Mouse (Mus musculus) MEL (cell line): ENCODE results near the gene 1110008L16Rik. TPM values are rescaled to one million over a fixed set of nuclear protein-coding genes. Genes with fewer than 3 reads are reported as not detected.

Experiments used
- DNase-seq: peaks from one replicate; pipeline ENCODE4 v3.0.0; 2011; ENCODE audit warnings: low read depth, low spot score
- H3K27ac ChIP-seq: 2 replicates; pipeline ENCODE4 v1.5.1; 2012; ENCODE audit warnings: low read depth, mild to moderate bottlenecking, control low read depth, low read length, moderate library complexity; ENCODE audit not compliant: control insufficient read depth
- H3K27me3 ChIP-seq, 2 experiments: fragments of 150-350 bp in 1 of 2; sonication (generic) in 1 of 2; 2 replicates each; pipeline ENCODE4 v1.6.1; 2012; ENCODE audit warnings: low read length in 2 of 2, mild to moderate bottlenecking in 2 of 2, improper control_type of control experiment in 1 of 2, moderate library complexity in 1 of 2; ENCODE audit not compliant: insufficient read depth in 2 of 2, control insufficient read depth in 1 of 2
- H3K36me3 ChIP-seq, 2 experiments: 2 replicates each; pipeline ENCODE4 v1.6.1; 2012 to 2014; ENCODE audit warnings: low read length in 2 of 2, improper control_type of control experiment in 1 of 2, inconsistent platforms in 1 of 2, mild to moderate bottlenecking in 1 of 2; ENCODE audit not compliant: insufficient read depth in 2 of 2, control insufficient read depth in 1 of 2
- H3K4me1 ChIP-seq, 2 experiments: fragments of 150-350 bp in 1 of 2; sonication (generic) in 1 of 2; 2 replicates each; pipeline ENCODE4 v1.6.1; 2012; ENCODE audit warnings: low read length in 2 of 2, improper control_type of control experiment in 1 of 2, mild to moderate bottlenecking in 1 of 2; ENCODE audit not compliant: insufficient read depth in 2 of 2, control insufficient read depth in 1 of 2
- H3K4me3 ChIP-seq, 2 experiments: fragments of 150-350 bp in 1 of 2; sonication (generic) in 1 of 2; 2 replicates each; pipeline ENCODE4 v1.5.1; 2012; ENCODE audit warnings: low read depth in 2 of 2, low read length in 2 of 2, mild to moderate bottlenecking in 2 of 2, moderate library complexity in 2 of 2, control low read depth in 1 of 2, improper control_type of control experiment in 1 of 2; ENCODE audit not compliant: control insufficient read depth in 1 of 2, insufficient read depth in 1 of 2
- H3K79me2 ChIP-seq: 2 replicates; pipeline ENCODE4 v1.6.1; 2012; ENCODE audit warnings: mild to moderate bottlenecking, low read length, moderate library complexity; ENCODE audit not compliant: control insufficient read depth, poor library complexity, insufficient read depth
- H3K9ac ChIP-seq: 2 replicates; pipeline ENCODE4 v1.6.1; 2012; ENCODE audit warnings: low read depth, mild to moderate bottlenecking, control low read depth, low read length, moderate library complexity; ENCODE audit not compliant: control insufficient read depth, poor library complexity, severe bottlenecking
- H3K9me3 ChIP-seq: fragments of 150-350 bp; sonication (generic); replicated peaks from 2 replicates; pipeline ENCODE4 v1.6.1; 2012; ENCODE audit warnings: mild to moderate bottlenecking, low read length, improper control_type of control experiment, moderate library complexity; ENCODE audit not compliant: insufficient read depth
- CTCF ChIP-seq, 3 experiments: IDR thresholded peaks in 2 of 3; conservative IDR thresholded peaks in 1 of 3; 2 replicates each; pipeline ENCODE4 v1.5.1; 2011 to 2012; ENCODE audit warnings: low read length in 3 of 3, low read depth in 2 of 3, mild to moderate bottlenecking in 2 of 3, improper control_type of control experiment in 1 of 3, inconsistent platforms in 1 of 3, mixed read lengths in 1 of 3, moderate library complexity in 1 of 3; ENCODE audit not compliant: control insufficient read depth in 1 of 3, insufficient read depth in 1 of 3, poor library complexity in 1 of 3, severe bottlenecking in 1 of 3
- E2F4 ChIP-seq: IDR thresholded peaks from 2 replicates; pipeline ENCODE4 v1.6.1; 2011; ENCODE audit warnings: low read depth, low read length, improper control_type of control experiment, borderline replicate concordance
- ELF1 ChIP-seq: IDR thresholded peaks from 2 replicates; pipeline ENCODE4 v1.6.1; 2014; ENCODE audit warnings: low read depth, mild to moderate bottlenecking, inconsistent platforms, low read length, improper control_type of control experiment, moderate library complexity
- EP300 ChIP-seq, 2 experiments: IDR thresholded peaks; 2 replicates each; pipeline ENCODE4 v1.6.1; 2011; ENCODE audit warnings: improper control_type of control experiment in 2 of 2, low read length in 2 of 2, low read depth in 1 of 2, mild to moderate bottlenecking in 1 of 2
- ETS1 ChIP-seq: IDR thresholded peaks from 2 replicates; pipeline ENCODE4 v1.6.1; 2012; ENCODE audit warnings: low read depth, mild to moderate bottlenecking, inconsistent platforms, low read length, improper control_type of control experiment, moderate library complexity
- GABPA ChIP-seq: IDR thresholded peaks from 2 replicates; pipeline ENCODE4 v1.6.1; 2012; ENCODE audit warnings: low read depth, mild to moderate bottlenecking, inconsistent platforms, low read length, improper control_type of control experiment, moderate library complexity
- GATA1 ChIP-seq: IDR thresholded peaks from 2 replicates; pipeline ENCODE4 v1.6.1; 2011; ENCODE audit warnings: low read depth, low read length, improper control_type of control experiment
- MAFK ChIP-seq: IDR thresholded peaks from 2 replicates; pipeline ENCODE4 v1.6.1; 2011; ENCODE audit warnings: low read depth, mild to moderate bottlenecking, low read length, improper control_type of control experiment, borderline replicate concordance
- MAZ ChIP-seq: IDR thresholded peaks from 2 replicates; pipeline ENCODE4 v1.6.1; 2012; ENCODE audit warnings: low read depth, mild to moderate bottlenecking, inconsistent platforms, low read length, improper control_type of control experiment
- MEF2A ChIP-seq: IDR thresholded peaks from 2 replicates; pipeline ENCODE4 v1.6.1; 2014; ENCODE audit warnings: low read depth, mild to moderate bottlenecking, inconsistent platforms, low read length, improper control_type of control experiment; ENCODE audit not compliant: poor library complexity, insufficient replicate concordance, severe bottlenecking; ENCODE audit errors: extremely low read depth
- MYB ChIP-seq: IDR thresholded peaks from 2 replicates; pipeline ENCODE4 v1.6.1; 2011; ENCODE audit warnings: mild to moderate bottlenecking, low read depth, low read length, improper control_type of control experiment
- MYC ChIP-seq: IDR thresholded peaks from 2 replicates; pipeline ENCODE4 v1.6.1; 2011; ENCODE audit warnings: low read depth, mild to moderate bottlenecking, low read length, improper control_type of control experiment, moderate library complexity
- NRF1 ChIP-seq: IDR thresholded peaks from 2 replicates; pipeline ENCODE4 v1.6.1; 2014; ENCODE audit warnings: low read depth, mild to moderate bottlenecking, inconsistent platforms, low read length, improper control_type of control experiment, moderate library complexity; ENCODE audit not compliant: poor library complexity, insufficient read depth, severe bottlenecking
- POLR2AphosphoS2 ChIP-seq: IDR thresholded peaks from 2 replicates; pipeline ENCODE4 v1.6.1; 2011; ENCODE audit warnings: low read length, improper control_type of control experiment
- RAD21 ChIP-seq: IDR thresholded peaks from 2 replicates; pipeline ENCODE4 v1.6.1; 2011; ENCODE audit warnings: mild to moderate bottlenecking, low read depth, low read length, improper control_type of control experiment
- SMC3 ChIP-seq: IDR thresholded peaks from 2 replicates; pipeline ENCODE4 v1.6.1; 2011; ENCODE audit warnings: low read depth, low read length, improper control_type of control experiment
- TAL1 ChIP-seq: IDR thresholded peaks from 2 replicates; pipeline ENCODE4 v1.6.1; 2012; ENCODE audit warnings: mild to moderate bottlenecking, inconsistent platforms, low read length, moderate library complexity, mixed read lengths
- TBP ChIP-seq: IDR thresholded peaks from 2 replicates; pipeline ENCODE4 v1.8.0; 2011; ENCODE audit warnings: low read depth, low read length, improper control_type of control experiment
- ZKSCAN1 ChIP-seq: IDR thresholded peaks from 2 replicates; pipeline ENCODE4 v1.6.1; 2012; ENCODE audit warnings: low read depth, mild to moderate bottlenecking, inconsistent platforms, low read length, improper control_type of control experiment, moderate library complexity
- ZMIZ1 ChIP-seq: IDR thresholded peaks from 2 replicates; pipeline ENCODE4 v1.6.1; 2012; ENCODE audit warnings: low read depth, mild to moderate bottlenecking, inconsistent platforms, low read length, improper control_type of control experiment, moderate library complexity
- ZNF384 ChIP-seq: IDR thresholded peaks from 2 replicates; pipeline ENCODE4 v1.6.1; 2012; ENCODE audit warnings: low read depth, mild to moderate bottlenecking, inconsistent platforms, low read length, improper control_type of control experiment
- polyA plus RNA-seq, 2 experiments: library from polyadenylated mRNA; stranded (reverse) in 1 of 2; unstranded in 1 of 2; fragments of >175 nt in 1 of 2; fragments of >200 nt in 1 of 2; gene quantifications; 2 replicates each; pipeline versions ENCODE4 v1.2.1 to v1.2.4; 2012; ENCODE audit warnings: low replicate concordance in 2 of 2, low read depth in 1 of 2; ENCODE audit not compliant: insufficient read length in 2 of 2, insufficient read depth in 1 of 2, missing spikeins in 1 of 2
- total RNA-seq: library from RNA; depleted of rRNA; stranded (reverse); fragments of 300-350 nt; gene quantifications from 2 replicates; pipeline ENCODE4 v1.2.3, GENCODE M21; 2012

Gene 1110008L16Rik
- total and polyA plus RNA-seq, 3 experiments: 24.9 to 26.2 TPM; not detected in 1

- TF ChIP-seq MEF2A: no peak
- no peak for TF ChIP-seq ZKSCAN1
- TF ChIP-seq E2F4: peak; percentile 51; the same call in 1 of the 2 replicates
- TF ChIP-seq ZMIZ1: peak; percentile 73
- no peak for TF ChIP-seq GATA1
- TF ChIP-seq ELF1: peak; percentile 94
- no peak for TF ChIP-seq MYB
- peak; percentile 93 for TF ChIP-seq MYC
- peak; percentile 6; the same call in 1 of the 2 replicates for TF ChIP-seq ZNF384
- no peak for TF ChIP-seq RAD21
- no peak for TF ChIP-seq MAZ
- no peak for TF ChIP-seq EP300 (IDR thresholded peaks at IDR 0.05; ENCODE audit: low read depth in 1 of 2, low read length in 2 of 2)
- peak; percentile 93 for TF ChIP-seq TBP
- TF ChIP-seq POLR2AphosphoS2: peak; percentile 70
- TF ChIP-seq GABPA: no peak
- no peak for TF ChIP-seq CTCF (IDR thresholded peaks at IDR 0.05 in 2 of 3, conservative IDR thresholded peaks at IDR 0.05 in 1 of 3; ENCODE audit: control insufficient read depth in 1 of 3, insufficient read depth in 1 of 3, low read depth in 2 of 3, low read length in 3 of 3, poor library complexity in 1 of 3, severe bottlenecking in 1 of 3)
- no peak for TF ChIP-seq SMC3
- TF ChIP-seq TAL1: no peak
- TF ChIP-seq ETS1: peak; percentile 9; the same call in 1 of the 2 replicates
Measured at GRCm38 (mm10) chr12:55302485-55303441, 3.4 kb downstream of the 1110008L16Rik start, which contains the start of gene Ppp2r3c (continued).

- H3K4me1 ChIP-seq: peaks cover 3 to 7% of the 10 kb centered on the region in 2 experiments; a peak in 3 of 4 replicates
- no peaks in the 10 kb centered on the region for H3K27me3 ChIP-seq
- H3K9ac ChIP-seq: no peak overlapping the region
- peaks cover 0 to 10% of the 10 kb centered on the region in 2 experiments; a peak in 2 of 4 replicates for H3K36me3 ChIP-seq
- peaks cover 8% of the 10 kb centered on the region for H3K79me2 ChIP-seq
- TF ChIP-seq CTCF (IDR thresholded peaks at IDR 0.05 in 2 of 3, conservative IDR thresholded peaks at IDR 0.05 in 1 of 3; ENCODE audit: control insufficient read depth in 1 of 3, insufficient read depth in 1 of 3, low read depth in 2 of 3, low read length in 3 of 3, poor library complexity in 1 of 3, severe bottlenecking in 1 of 3) (peak in 2 of 3 experiments; percentile 21 to 23; a peak in 5 of 6 replicates), MAFK (no peak), NRF1 (no peak), TBP (no peak)
- H3K4me3 ChIP-seq: no peak overlapping the region
- no peak overlapping the region for H3K27ac ChIP-seq
- DNase-seq: no peak
- no peaks in the 10 kb centered on the region for H3K9me3 ChIP-seq
Measured at GRCm38 (mm10) chr12:55306371-55306770, 7.0 kb downstream of the 1110008L16Rik start.
